Mouse (Mus musculus): ENCODE data around the gene Nars2. TPM values are rescaled to one million over a fixed set of nuclear protein-coding genes. Genes with fewer than 3 reads are reported as not detected.

The Nars2 gene
- polyA plus RNA-seq, 1 experiment from 2014 or later: 25.7 TPM

- H3K27ac ChIP-seq: no peak overlapping the region
- WGBS: 82% methylated on average over 5 of the region's 5 CpGs
Measured at GRCm38 (mm10) chr7:96975914-96976313, 24.6 kb downstream of the Nars2 start.

GRCm38 (mm10) chr7:96977209-96977608, 25.9 kb downstream of the Nars2 start:
- Histone ChIP-seq H3K27ac (no peak overlapping the region), H3K9me3 (no peaks in the 10 kb centered on the region), H3K9ac (no peak overlapping the region), H3K4me2 (replicated peaks) (no peak overlapping the region), H3K4me1 (replicated peaks) (no peaks in the 10 kb centered on the region), H3K4me3 (replicated peaks) (no peak overlapping the region), H3K36me3 (no peaks in the 10 kb centered on the region), H3K27me3 (replicated peaks) (no peaks in the 10 kb centered on the region)
- ATAC-seq: no peak
- WGBS: 91% methylated on average over 1 of the region's 1 CpGs

More at GRCm38 (mm10) chr7:96975914-96976313, 24.6 kb downstream of the Nars2 start:
- H3K9ac ChIP-seq: no peak overlapping the region
- H3K4me1 ChIP-seq (replicated peaks): 0 out of 2 replicates have a peak, but pooled peaks cover 4% of the 10 kb centered on the region
- H3K36me3 ChIP-seq: no peaks in the 10 kb centered on the region
- H3K4me2 ChIP-seq (replicated peaks): no peak overlapping the region
- no peaks in the 10 kb centered on the region for H3K9me3 ChIP-seq
- no peaks in the 10 kb centered on the region for H3K27me3 ChIP-seq (replicated peaks)
- no peak for ATAC-seq
- H3K4me3 ChIP-seq (replicated peaks): no peak overlapping the region

- ATAC-seq: no peak
- H3K27me3 ChIP-seq (replicated peaks): no peaks in the 10 kb centered on the region
- H3K27ac ChIP-seq: no peak overlapping the region
- no peak overlapping the region for H3K9ac ChIP-seq
- peaks cover 12% of the 10 kb centered on the region; the same call in 1 of the 2 replicates for H3K4me1 ChIP-seq (replicated peaks)
- no peaks in the 10 kb centered on the region for H3K9me3 ChIP-seq
- H3K4me2 ChIP-seq (replicated peaks): no peak overlapping the region
- WGBS: 92% methylated on average over 2 of the region's 2 CpGs
- no peak overlapping the region for H3K4me3 ChIP-seq (replicated peaks)
- H3K36me3 ChIP-seq: no peaks in the 10 kb centered on the region
Measured at GRCm38 (mm10) chr7:96981366-96981765, 30.1 kb downstream of the Nars2 start.

DNA sequence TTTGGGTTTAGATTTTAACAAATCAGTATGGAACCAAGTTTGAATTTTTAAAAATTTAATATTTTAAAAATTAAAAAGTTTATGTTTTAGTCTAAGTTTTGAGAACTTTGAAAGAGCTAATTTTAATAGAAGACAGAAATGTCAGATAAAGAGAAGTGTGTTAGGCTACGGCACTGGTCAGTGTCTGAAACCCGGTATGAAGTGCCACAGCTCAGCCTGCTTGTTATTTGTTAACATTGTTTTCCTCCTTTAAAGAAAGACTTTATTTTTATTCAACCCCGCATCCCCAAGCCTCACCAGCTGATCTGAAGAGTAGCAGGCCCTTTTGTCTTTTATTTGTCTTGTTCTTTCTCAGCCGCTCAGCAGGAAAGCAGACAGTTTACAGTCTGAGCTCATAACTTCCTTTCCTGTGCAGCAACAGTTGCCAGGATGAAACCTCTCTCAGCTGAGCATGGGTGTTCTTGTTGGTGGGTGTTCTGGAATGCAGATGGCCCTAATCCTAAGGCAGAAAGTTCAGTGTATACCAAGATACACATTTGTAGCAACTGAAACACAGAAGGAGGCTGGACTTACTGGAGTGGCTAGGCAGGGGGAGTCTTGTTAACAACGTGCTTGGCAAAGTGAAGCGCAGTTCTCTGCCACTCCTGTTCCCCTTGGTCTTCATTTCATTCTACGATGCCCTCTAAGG, 32.5 kb downstream of the Nars2 start:
- Histone ChIP-seq H3K27ac (peak overlapping the region; percentile 62; the same call in 1 of the 2 replicates), H3K36me3 (no peaks in the 10 kb centered on the region), H3K9me3 (no peaks in the 10 kb centered on the region), H3K4me2 (replicated peaks) (no peak overlapping the region), H3K9ac (no peak overlapping the region), H3K27me3 (replicated peaks) (no peaks in the 10 kb centered on the region), H3K4me3 (replicated peaks) (no peak overlapping the region), H3K4me1 (replicated peaks) (peaks cover 17% of the 10 kb centered on the region; the same call in 1 of the 2 replicates)
- 40% methylated on average over 7 of the region's 7 CpGs for WGBS
- ATAC-seq: peak; percentile 63; the same call in 1 of the 2 replicates

DNA sequence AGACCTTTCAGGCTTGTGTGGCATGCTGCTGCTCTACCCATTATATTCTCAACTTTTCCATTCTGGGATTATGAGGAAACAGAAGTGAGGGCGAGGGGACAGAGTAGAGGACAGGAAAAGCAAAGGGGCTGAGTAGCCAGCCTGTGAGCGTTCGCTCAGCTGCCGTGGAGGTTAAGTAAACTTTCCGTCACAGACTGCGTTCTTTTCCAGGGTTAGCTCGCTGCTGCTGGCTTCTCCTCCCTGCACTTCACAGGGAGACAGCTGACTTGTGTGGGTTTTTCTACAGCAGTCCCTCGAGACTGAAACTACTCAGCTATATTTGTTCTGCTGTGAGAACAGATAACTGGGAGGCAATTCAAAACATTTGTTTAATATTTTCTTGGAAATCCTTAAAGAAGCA, 34.5 kb downstream of the Nars2 start:
- H3K36me3 ChIP-seq: no peaks in the 10 kb centered on the region
- H3K4me2 ChIP-seq (replicated peaks): peak overlapping the region; percentile 34
- peak overlapping the region; percentile 33 for H3K27ac ChIP-seq
- no peak overlapping the region for H3K9ac ChIP-seq
- H3K27me3 ChIP-seq (replicated peaks): no peaks in the 10 kb centered on the region
- H3K9me3 ChIP-seq: no peaks in the 10 kb centered on the region
- no peak overlapping the region for H3K4me3 ChIP-seq (replicated peaks)
- 7% methylated on average over 8 of the region's 8 CpGs for WGBS
- ATAC-seq: peak; percentile 58; the same call in 1 of the 2 replicates
- peaks cover 17% of the 10 kb centered on the region; the same call in 1 of the 2 replicates for H3K4me1 ChIP-seq (replicated peaks)

DNA sequence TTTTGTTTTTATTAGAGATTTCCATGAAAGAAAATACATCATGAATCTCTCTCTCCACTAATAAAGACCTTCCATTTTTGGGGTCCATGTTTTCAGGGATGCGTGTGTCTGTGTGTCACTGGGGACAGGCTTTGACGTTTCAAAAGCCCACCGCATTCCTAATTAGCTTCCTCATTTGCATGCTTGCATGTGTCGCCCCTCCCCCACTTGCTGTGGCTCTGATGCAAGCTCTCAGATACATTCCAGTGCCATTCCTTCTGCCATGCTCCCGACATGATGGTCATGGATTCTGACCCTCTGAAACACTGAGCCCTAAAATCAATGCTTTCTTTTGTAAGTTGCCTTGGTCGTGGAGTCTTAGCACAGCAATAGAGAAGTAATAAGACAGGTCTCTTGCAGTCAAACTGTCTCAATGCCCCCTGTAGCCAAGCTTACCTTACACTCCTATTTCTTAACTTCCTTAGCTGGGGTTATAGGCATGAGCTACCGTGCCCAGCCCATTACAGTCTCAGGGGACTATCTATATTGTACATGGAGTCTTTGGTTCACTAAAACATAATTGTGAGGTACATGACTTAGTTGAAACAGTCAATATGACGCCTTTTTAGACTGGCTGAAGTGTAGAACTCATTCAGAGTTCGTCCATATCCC, 35.6 kb downstream of the Nars2 start:
- Histone ChIP-seq H3K27me3 (replicated peaks) (no peaks in the 10 kb centered on the region), H3K4me2 (replicated peaks) (no peak overlapping the region), H3K4me3 (replicated peaks) (no peak overlapping the region), H3K4me1 (replicated peaks) (peaks cover 17% of the 10 kb centered on the region; the same call in 1 of the 2 replicates), H3K27ac (no peak overlapping the region), H3K9ac (no peak overlapping the region), H3K36me3 (no peaks in the 10 kb centered on the region), H3K9me3 (no peaks in the 10 kb centered on the region)
- 62% methylated on average over 9 of the region's 9 CpGs for WGBS
- no peak for ATAC-seq

DNA sequence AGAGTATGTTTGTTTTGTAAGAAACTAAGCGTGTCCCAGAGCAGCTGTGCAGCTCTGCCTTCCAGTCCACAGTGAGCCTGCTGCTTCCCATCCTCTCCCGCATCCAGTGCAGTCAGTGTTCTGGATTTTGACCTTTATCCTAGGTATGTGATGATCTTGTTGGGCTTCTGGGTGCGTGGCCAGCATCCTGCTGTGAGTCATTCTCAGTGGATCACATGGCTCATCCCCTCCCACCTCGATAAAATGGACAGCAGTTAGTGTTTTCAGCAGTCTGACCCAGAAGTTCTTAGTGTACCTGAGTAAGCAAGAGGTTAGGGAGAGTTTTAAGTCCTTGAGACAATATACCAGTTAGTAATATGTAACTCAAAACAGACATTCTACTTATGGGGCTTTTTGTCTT, 36.4 kb downstream of the Nars2 start:
- 0 out of 2 replicates have a peak, but pooled peaks have one; percentile 26 for ATAC-seq
- no peaks in the 10 kb centered on the region for H3K9me3 ChIP-seq
- no peaks in the 10 kb centered on the region for H3K27me3 ChIP-seq (replicated peaks)
- H3K27ac ChIP-seq: no peak overlapping the region
- no peaks in the 10 kb centered on the region for H3K36me3 ChIP-seq
- 43% methylated on average over 4 of the region's 4 CpGs for WGBS
- no peak overlapping the region for H3K9ac ChIP-seq
- H3K4me3 ChIP-seq (replicated peaks): no peak overlapping the region
- no peak overlapping the region for H3K4me2 ChIP-seq (replicated peaks)
- peaks cover 17% of the 10 kb centered on the region; the same call in 1 of the 2 replicates for H3K4me1 ChIP-seq (replicated peaks)

GRCm38 (mm10) chr7:97012956-97013355, 61.7 kb downstream of the Nars2 start:
- no peak overlapping the region for H3K27ac ChIP-seq
- H3K4me2 ChIP-seq (replicated peaks): no peak overlapping the region
- no peaks in the 10 kb centered on the region for H3K36me3 ChIP-seq
- H3K9me3 ChIP-seq: no peaks in the 10 kb centered on the region
- H3K4me3 ChIP-seq (replicated peaks): no peak overlapping the region
- no peak for ATAC-seq
- H3K4me1 ChIP-seq (replicated peaks): no peaks in the 10 kb centered on the region
- no peak overlapping the region for H3K9ac ChIP-seq
- WGBS: 24% methylated on average over 3 of the region's 3 CpGs
- no peaks in the 10 kb centered on the region for H3K27me3 ChIP-seq (replicated peaks)

- H3K27me3 ChIP-seq (replicated peaks): no peaks in the 10 kb centered on the region
- H3K4me2 ChIP-seq (replicated peaks): no peak overlapping the region
- no peak overlapping the region for H3K9ac ChIP-seq
- H3K4me3 ChIP-seq (replicated peaks): no peak overlapping the region
- H3K36me3 ChIP-seq: no peaks in the 10 kb centered on the region
- no peaks in the 10 kb centered on the region for H3K4me1 ChIP-seq (replicated peaks)
- peak overlapping the region; percentile 52; the same call in 1 of the 2 replicates for H3K27ac ChIP-seq
- H3K9me3 ChIP-seq: no peaks in the 10 kb centered on the region
- no peak for ATAC-seq
- WGBS: 59% methylated on average over 4 of the region's 4 CpGs
Measured at GRCm38 (mm10) chr7:97018005-97018404, 66.7 kb downstream of the Nars2 start.

- no peaks in the 10 kb centered on the region for H3K4me1 ChIP-seq (replicated peaks)
- H3K9me3 ChIP-seq: no peaks in the 10 kb centered on the region
- WGBS: 60% methylated on average over 3 of the region's 3 CpGs
- no peak overlapping the region for H3K9ac ChIP-seq
- ATAC-seq: peak; percentile 45; the same call in 1 of the 2 replicates
- no peaks in the 10 kb centered on the region for H3K27me3 ChIP-seq (replicated peaks)
- no peak overlapping the region for H3K4me3 ChIP-seq (replicated peaks)
- H3K36me3 ChIP-seq: no peaks in the 10 kb centered on the region
- H3K27ac ChIP-seq: no peak overlapping the region
- no peak overlapping the region for H3K4me2 ChIP-seq (replicated peaks)
Measured at GRCm38 (mm10) chr7:97018418-97018817, 67.1 kb downstream of the Nars2 start.

- H3K27me3 ChIP-seq (replicated peaks): no peaks in the 10 kb centered on the region
Measured at GRCm38 (mm10) chr7:97019303-97019702, 68.0 kb downstream of the Nars2 start.

GRCm38 (mm10) chr7:97026772-97027358, 75.6 kb downstream of the Nars2 start:
- H3K9ac ChIP-seq: no peak overlapping the region
- no peak for ATAC-seq
- no peak overlapping the region for H3K27ac ChIP-seq
- H3K4me2 ChIP-seq (replicated peaks): no peak overlapping the region
- no peaks in the 10 kb centered on the region for H3K36me3 ChIP-seq
- H3K4me3 ChIP-seq (replicated peaks): no peak overlapping the region
- H3K27me3 ChIP-seq (replicated peaks): no peaks in the 10 kb centered on the region
- 88% methylated on average over 5 of the region's 5 CpGs for WGBS
- no peaks in the 10 kb centered on the region for H3K9me3 ChIP-seq
- H3K4me1 ChIP-seq (replicated peaks): no peaks in the 10 kb centered on the region

More at GRCm38 (mm10) chr7:97019303-97019702, 68.0 kb downstream of the Nars2 start:
- no peaks in the 10 kb centered on the region for H3K36me3 ChIP-seq
- H3K4me2 ChIP-seq (replicated peaks): no peak overlapping the region
- ATAC-seq: no peak
- H3K9ac ChIP-seq: no peak overlapping the region
- H3K9me3 ChIP-seq: no peaks in the 10 kb centered on the region
- no peak overlapping the region for H3K27ac ChIP-seq
- WGBS: 60% methylated on average over 1 of the region's 1 CpGs
- no peak overlapping the region for H3K4me3 ChIP-seq (replicated peaks)
- no peaks in the 10 kb centered on the region for H3K4me1 ChIP-seq (replicated peaks)
